Mouse (Mus musculus): ENCODE data around the gene Mefv.
"Not testable (repeated sequence)": the region's sequence is repeated elsewhere in the genome, so short reads cannot be mapped to it uniquely, and the experiment has no call there.

The Mefv gene
- long read RNA-seq, experiment 1: 0 reads
- long read RNA-seq, experiment 2: 0 reads

DNA sequence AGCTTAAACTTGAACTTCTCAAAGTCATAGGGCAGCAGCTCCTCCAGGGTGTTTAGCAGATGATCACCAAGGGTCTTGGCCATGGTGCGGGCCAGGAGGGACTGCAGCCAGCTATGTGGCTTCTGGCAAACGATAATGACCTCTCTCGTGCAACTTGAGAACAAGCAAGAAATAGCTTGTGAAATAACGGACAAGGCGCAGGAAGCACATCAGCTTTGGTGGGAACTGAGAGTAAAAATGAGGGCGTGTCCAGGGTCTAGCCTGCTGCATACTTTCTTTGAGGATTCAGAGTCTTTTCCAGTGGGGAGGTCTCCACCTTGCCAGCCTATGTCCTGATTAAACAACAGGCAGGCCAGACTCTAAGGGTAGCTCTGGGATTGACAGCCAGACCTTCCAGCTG is at the start of gene Mefv:
Gene Mefv (minus strand): TSS at position 118 of the 400 bp plus-strand sequence.
- intact Hi-C loops (cut with DNase I): no loop called here

- intact Hi-C loops (cut with DNase I): no loop called here
Observed at GRCm38 (mm10) chr16:3748976-3749375, 31.1 kb upstream of the Mefv start.

GRCm38 (mm10) chr16:3745656-3746055 is 27.8 kb upstream of the Mefv start:
- intact Hi-C loops (cut with DNase I): no loop called here

- intact Hi-C loops (cut with DNase I): no loop called here
Observed at GRCm38 (mm10) chr16:3744186-3744700, 26.3 kb upstream of the Mefv start.

DNA sequence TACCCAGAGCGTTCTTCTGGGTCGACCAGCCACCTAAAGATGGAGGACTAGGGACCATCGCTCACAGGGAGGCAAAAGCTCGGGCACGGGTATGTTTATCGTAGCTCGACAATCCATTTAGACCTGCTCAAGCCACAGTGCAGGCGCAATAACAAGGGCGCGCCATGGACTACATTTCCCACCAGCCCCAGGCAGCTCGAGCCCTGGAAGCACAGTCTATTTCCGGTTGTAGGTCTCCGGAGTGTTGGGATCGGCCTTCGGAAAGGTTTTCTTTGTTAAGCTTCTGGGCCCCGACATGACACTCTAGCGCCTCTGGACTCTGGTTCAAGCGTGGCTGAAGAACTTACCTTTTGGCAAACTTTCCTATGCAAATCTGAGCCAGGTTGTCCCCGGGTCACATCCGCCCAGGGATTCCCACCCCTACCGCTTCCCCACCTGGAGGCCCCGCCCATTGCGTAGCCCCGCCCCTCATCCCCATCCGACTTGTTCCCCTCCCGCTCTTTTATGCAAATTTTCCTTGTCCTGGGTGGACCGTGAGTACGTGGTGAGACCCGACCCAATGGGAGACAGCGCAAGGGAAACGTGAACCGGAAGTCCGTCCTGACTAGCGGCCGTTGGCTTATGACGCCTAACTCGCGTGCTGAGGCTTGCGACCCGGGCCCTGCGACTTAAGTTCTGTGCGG is 25.7 kb upstream of the Mefv start, which contains the start of gene Zfp263:
Gene Zfp263 (plus strand): TSS at position 591 of the 683 bp plus-strand sequence.
- intact Hi-C loops (cut with DNase I): no loop called here

DNA sequence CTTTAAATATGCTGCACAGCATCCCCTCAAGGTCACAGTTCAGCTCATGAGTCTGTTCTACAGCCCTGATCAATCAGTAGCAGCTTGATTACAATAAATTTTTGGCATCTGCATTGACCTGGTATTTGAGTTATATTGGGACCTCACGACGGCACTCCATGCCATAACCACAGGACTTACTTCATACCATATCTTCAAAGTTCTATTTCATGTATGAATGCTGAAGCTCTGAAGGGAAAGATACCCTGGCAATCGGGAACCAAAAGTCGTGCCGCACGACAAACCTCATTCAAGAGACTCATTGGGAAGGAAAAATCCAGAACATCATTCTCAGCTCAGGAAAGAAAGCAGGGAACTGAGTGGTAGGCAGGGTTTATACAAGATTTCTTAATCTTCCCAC is 24.6 kb upstream of the Mefv start:
- intact Hi-C loops (cut with DNase I): no loop called here

DNA sequence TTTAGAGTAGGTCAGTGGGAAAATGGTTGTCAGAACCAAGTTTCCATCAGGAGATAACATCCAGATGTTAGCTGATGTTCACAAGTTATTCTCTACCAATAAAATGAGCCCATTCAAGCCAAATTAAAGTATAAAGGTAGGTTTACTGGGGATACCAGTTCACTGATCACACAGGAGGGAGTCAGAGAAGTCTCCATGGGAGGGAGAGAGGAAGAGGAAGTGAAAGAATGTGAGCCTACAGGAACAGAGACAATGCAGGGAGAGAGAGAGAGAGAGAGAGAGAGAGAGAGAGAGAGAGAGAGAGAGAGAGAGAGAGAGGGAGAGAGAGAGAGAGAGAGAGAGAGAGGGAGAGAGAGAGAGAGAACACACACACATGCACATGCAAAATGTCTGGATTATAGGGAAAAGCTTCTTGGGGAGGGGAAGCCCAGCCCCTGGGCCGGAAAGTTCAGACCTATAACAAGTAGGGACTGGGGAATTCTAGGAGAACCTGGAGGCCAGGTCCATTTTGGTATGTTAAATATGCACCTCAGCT is 15.4 kb upstream of the Mefv start:
- intact Hi-C loops (cut with DNase I): no loop called here

DNA sequence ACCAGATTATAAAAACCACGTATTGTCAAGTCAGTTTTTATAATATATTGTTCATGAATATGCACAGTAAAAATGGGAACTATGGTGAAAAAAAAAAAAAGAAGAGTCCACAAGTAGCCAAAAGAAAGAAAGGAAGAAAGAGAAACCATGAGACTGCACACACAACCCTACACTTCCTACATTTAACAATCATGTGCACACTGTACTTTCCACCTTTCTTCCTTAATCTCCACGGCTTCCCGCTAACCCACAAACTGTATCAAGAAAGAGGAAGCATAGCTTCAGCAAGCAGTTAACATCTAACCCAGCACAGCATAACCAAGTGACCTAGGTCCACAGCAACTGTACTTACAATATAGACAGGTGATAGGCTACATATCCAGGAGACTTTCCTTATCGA is 14.7 kb upstream of the Mefv start:
- intact Hi-C loops (cut with DNase I): no loop called here

GRCm38 (mm10) chr16:3727980-3728720 is 10.3 kb upstream of the Mefv start:
- intact Hi-C loops (cut with DNase I): no loop called here

- intact Hi-C loops (cut with DNase I): no loop called here
Observed at GRCm38 (mm10) chr16:3723231-3723630, 5.3 kb upstream of the Mefv start.

GRCm38 (mm10) chr16:3714731-3715130 is 3.2 kb downstream of the Mefv start:
- intact Hi-C loops (cut with DNase I): no loop called here

DNA sequence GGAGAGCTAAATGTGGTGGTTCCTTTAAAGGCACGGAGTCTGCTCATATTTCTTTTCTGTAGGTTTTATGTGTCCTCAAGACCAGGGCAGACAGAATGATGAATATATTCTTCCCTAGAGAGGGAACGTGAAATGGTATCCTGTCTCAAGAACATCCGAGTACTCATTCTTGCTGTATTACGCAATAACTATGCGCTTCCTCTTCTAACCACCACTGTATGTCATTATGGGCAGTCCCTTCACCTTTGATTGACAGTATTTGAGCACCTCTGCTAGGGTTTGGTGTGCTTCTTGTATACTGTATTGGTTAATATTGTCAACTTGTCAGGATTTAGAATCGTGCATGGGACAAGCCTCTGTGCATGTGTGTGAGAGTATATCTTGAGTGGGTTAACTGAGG is 11.2 kb downstream of the Mefv start:
- intact Hi-C loops (cut with DNase I): no loop called here

- intact Hi-C loops (cut with DNase I): no loop called here
Observed at GRCm38 (mm10) chr16:3700893-3701292, 17.0 kb downstream of the Mefv start.

- intact Hi-C loops (cut with DNase I): no loop called here
Observed at GRCm38 (mm10) chr16:3699281-3699680, 18.6 kb downstream of the Mefv start.

DNA sequence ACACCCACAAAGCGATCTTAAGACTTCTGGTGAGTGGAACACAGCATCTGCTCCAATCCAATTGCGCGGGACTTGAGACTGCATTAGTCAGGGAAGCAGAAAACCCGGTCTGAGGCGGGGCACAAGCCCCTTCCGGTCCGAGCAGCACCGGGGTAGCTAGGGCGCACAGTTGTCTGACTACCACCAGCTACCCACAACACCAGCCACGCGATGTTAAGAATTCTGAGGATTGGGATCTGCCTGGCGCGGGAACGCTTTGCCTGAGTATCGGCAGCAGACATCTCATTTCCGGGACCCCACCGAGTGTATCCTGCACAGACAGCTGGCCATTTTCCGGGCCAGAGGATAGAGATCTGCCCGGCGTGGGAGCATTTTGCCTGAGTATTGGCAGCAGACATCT is 28.3 kb downstream of the Mefv start:
- intact Hi-C loops (cut with DNase I): not testable (repeated sequence)

All from adrenal gland (tissue).